Mouse (Mus musculus): ENCODE results near the gene Mettl2.

The Mettl2 gene

DNA sequence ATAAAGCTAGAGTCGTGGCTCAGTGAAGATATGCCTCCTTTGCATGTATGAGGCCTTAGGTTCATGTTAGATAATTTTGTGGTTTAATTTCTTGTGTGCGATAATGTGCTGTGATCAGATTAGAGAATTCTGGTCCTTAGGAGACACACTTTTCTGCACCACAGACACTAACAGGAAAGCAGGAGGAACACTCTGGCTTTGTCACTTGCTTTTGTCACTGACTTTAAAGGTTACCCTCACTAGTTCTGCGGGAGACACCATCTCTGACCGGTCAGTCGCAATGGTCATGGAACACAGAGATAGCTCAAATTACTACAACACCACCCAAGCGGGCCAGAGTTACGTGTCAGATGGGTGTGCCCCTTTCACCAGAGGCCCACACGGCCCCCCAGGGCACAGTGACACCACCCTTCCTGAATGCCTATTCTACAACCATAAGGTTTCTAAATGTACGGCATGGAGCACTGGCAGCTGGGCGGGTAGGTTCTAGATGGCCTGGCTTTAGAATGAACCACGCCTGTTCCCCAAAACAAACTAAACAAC is 26.2 kb downstream of the Mettl2 start:
- no peak for DNase-seq (ENCODE audit: inconsistent age in 2 of 2, low spot score in 1 of 2)

DNA sequence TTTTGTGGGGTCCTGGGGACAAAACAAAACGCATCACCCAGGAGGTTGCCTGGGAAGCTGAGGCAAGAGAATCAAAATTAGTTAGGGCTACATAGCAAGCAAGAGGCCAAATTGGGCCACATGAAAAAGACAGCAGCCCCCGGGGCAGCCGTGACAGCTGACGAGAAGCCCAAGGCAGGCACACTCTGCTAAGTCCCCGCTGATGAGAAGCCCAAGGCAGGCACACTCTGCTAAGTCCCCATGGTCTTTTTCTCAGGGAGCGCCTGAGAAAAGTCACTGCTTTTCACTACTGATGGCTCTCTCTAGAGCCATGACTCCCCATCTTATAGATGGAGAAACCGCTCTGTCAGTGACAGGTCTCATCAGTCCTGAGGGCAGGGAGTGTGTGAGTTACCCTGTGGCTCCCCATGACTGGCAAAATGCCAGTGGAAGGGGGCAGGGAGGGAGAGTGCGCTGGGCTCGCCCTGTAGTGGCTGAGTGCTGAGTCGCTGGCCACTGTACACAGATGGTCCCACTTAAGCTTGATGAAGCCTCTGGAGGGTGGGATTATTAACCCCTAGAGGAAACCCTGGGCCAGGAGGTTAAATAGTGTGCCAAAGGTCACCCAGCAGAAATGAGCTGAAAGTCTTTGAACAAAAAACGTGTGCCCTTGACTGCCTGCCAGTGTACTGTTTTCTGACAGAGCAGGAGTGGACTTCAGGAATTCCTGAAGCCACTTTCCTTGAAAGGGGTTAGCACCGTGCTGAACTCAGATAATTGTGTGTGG is 27.0 kb downstream of the Mettl2 start:
- DNase-seq (ENCODE audit: inconsistent age in 2 of 2, low spot score in 1 of 2): peak; percentile 52 to 89

DNA sequence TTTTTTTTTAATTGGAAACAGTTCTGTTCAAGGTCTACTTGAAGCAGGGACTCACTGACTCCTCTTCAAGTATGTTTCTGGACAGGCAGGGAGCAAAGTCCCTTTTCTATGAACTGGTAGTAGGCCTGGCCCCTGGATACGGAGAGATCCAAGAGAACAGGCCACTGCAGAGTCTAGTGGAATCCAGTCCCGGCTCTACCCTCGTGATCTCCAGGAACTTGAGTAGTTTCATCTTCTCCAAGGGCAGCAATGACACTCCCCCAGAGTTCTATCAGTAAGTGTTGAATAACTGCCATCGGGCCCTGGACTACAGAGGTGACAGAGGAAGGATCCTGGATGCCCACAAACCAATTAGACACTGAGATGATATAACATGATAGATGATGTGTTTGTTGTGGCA is 29.7 kb downstream of the Mettl2 start:
- DNase-seq (ENCODE audit: inconsistent age in 2 of 2, low spot score in 1 of 2): no peak

DNA sequence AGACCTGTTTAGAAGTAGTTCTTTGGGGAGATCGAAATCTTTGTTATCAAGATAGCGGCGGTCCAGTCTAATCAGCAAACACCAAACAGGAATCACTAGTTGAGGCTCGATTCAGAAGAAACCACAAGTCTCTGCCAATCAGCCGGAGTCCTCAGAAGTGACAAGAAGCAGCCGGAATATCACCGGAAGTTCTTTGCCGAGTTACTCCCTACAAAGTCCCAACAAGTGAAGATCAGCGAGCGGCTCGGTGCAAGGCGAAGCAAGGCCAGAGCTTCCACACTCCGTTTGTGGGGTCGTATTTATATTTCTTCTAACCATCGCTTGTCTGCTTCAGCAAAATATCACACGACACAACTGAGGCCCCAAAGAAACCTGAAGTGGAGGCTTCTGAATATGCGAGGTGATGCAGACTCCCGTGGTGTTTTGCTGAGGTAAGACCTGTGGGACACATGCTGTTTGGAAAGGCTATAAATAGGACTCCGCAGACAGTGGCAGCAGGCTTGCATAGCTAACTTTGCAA is 30.6 kb downstream of the Mettl2 start:
- DNase-seq (ENCODE audit: inconsistent age in 2 of 2, low spot score in 1 of 2): no peak

DNA sequence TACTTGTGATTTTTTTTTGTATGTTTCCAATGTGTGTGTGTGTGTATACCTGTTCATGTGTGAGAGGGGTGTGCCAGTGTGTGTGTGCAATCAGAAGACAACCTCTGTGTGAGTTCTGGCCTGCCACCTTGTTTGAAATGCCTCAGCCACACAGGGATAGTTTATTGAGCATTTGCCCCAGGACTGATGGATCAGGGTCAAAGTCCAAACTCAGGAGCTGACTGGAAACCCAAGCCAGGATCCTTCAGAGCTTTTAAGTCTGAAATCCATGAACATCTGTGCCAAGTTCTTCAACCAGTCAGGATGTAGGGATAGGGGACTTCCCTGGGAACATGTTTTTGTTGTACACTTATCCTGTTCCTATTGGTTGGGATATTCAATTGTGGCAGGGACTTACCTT is 31.8 kb downstream of the Mettl2 start:
- no peak for DNase-seq (ENCODE audit: inconsistent age in 2 of 2, low spot score in 1 of 2)

DNA sequence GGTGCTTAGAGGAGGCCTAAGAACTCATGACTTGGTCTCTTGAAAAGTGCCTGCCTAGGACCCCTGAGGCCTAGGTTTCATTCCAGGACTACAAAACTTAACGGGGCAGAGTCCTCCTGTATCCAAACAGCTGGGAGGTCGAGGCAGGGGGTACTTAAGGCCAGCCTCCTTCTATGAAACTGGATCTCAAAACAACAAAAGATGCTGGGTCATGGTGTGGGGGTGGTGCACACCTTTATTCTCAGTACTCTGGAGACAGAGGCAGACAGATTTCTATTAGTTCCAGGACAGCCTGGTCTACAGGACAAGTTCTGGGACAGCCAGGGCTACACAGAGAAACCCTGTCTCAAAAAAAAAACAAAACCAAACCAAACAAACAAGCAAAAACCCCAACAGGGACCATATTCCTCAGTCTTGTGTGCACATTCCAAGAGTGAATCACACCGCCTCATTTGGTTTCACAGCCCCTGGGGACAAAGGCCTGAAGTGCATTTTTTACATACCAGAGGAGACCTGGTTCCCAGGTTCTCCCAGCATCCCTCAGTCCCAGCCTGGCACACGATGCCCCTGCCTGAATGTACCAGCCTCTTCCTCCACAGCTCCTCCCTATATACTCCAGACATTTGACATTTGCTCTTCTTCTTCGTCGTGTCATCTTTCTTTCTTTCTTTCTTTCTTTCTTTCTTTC is 33.6 kb downstream of the Mettl2 start:
- DNase-seq (ENCODE audit: inconsistent age in 2 of 2, low spot score in 1 of 2): no peak

DNA sequence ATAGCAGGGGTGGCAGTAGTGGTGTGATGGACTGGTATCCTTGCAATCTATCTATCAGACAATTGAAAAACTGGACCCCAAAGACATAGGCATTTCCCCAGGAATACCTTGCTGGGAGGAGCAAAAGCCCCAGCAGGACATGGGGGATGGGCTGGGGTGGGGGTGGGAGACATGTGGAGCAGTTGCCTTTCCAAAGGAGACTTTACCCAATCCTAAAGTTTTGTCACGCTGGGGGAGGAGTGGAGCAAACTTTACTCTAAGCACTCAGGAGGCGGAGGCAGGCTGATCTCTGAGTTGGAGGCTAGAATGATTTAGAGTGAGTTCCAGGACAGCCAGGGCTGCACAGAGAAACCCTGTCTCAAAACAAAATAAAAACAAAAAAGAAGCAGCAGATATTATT is 35.2 kb downstream of the Mettl2 start:
- no peak for DNase-seq (ENCODE audit: inconsistent age in 2 of 2, low spot score in 1 of 2)

DNA sequence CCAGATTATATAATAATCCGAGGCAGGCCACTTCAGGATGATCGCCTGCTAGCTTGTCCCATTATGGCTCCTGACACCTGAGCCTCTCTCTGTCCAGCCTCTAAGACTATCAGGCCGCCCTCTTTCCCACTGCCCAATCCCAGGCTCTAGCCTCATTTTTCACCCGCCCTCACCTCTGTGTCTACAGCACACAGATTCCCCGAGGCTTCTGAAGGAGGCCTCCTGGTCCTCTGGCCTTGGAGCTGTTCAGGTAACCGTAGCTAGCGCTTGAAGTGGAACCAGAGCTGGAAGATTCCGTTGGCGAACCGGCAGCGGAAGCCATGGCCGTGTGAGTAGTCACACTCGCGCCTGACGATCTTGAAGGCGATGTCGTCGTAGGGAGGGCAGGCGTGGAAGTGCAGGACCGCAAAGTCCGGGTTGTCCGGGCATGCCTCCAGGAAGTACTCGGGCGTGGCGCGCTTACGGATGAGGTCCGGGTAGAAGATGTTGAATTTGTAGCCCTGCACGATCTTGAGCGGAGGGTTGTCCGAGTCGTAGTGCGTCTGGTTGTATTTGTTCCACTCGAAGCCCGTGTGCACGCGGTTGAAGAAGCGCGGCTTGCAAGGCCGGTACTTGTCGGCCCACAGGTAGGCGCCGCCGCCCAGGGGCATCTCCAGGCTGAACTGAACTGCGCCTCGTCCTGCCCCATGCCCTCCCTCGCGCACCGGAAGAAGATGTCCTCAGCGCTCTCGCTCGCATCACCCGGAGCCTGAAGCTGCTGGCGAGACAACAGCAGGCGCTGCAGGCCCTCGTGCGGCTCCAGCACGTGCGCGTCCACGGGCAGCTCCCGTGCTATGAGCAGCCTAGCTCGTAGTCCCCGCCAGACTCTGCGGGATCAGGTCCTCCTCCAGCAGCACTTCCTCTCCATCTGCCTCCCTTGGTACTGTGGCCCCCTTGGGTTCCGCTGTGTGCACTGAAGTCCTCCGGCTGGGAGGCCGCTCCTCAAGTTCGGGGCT is 38.6 kb downstream of the Mettl2 start:
- no peak for DNase-seq (ENCODE audit: inconsistent age in 2 of 2, low spot score in 1 of 2)

DNA sequence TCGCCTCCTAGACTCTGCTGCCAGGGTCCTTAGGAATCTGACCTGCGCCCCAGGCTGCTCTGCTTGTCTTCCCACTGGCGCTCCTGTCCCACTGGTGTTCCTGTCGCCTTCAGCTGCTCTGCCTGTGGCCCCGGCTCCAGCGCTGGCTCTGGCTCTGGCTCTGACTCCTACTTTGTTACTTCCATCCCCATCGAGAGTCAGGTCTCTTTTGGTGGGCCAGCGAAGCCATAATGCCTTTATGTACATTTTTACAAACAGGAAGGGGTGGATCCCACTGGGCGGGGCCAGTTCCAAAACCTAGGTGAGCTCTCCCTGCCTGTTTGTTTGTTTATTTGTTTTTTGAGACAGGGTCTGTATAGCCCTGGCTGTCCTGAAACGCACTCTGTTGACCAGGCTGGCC is 40.6 kb downstream of the Mettl2 start:
- DNase-seq (ENCODE audit: inconsistent age in 2 of 2, low spot score in 1 of 2): no peak

DNA sequence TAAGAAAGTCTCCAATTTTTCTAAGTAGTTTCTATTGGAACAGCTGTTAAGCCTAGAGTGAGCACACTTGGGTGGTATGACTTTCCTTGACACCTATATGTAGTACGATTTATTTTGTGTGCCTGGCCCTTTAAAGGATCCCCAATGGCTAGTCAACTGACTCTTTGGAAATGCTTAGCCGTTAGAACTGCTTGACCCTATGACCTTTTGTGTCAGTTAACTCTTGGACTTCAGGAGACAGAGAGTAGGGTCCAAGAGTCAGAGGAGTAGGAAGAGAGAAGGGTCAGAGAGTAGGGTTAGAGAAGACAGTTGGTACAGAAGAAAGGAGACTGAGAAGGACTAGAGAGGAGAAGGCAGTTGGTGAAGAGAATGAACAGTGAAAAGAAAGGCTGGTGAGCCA is 52.3 kb downstream of the Mettl2 start, which contains the start of gene Tlk2:
Gene Tlk2 (plus strand): TSS at position 292 of the 400 bp plus-strand sequence.
- no peak for DNase-seq (ENCODE audit: inconsistent age in 2 of 2, low spot score in 1 of 2)

DNA sequence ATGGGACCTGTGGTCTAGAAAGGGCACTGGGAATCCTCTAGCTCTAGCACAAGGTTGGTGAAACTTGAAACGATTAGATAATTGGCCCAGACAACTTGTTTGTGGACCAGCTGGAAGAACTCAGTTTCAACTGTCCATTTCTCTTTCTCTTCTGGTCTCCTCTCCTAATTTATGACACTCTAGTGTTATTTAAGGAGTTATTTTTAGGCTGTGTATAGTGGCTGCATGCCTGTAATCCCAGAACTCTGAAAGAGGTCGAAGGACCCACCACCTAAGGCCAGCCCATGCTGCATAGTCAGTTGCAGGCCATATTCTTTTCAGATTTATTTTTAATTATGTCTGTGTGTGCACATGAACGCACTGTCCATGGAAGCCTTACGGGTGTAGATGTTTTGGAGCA is 53.3 kb downstream of the Mettl2 start:
- no peak for DNase-seq (ENCODE audit: inconsistent age in 2 of 2, low spot score in 1 of 2)

DNA sequence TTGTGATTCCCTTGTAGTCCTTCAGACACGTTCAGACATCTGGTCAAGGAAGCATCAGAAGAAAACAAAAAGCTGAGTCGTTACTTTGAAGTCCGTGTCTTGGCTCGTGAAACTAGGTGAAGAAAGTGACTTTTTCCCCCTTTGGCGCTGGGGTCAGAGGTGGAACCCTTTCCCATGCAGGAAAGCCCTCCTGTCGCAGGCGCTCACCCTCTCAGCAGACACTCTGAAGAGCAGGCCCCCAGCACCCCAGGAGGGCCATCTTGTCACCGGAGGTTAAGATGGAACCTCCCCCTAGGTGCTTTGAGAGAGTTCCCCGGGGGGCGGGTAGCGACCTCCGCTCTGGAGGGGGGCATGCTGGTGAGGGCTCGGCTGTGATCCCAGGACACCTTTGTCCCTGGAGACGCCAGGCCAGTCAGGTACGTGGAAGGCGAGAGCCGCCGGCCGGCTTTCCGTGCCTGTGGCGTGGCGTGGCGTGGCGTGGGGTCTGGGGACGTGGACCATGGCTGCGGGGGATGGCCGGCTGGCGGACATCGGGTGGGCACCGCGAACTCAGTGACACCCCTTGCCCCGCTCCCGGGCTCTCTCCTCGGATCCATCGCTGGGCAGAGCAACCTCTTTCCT is 54.4 kb downstream of the Mettl2 start:
- DNase-seq (ENCODE audit: inconsistent age in 2 of 2, low spot score in 1 of 2): peak; percentile 56 to 85

DNA sequence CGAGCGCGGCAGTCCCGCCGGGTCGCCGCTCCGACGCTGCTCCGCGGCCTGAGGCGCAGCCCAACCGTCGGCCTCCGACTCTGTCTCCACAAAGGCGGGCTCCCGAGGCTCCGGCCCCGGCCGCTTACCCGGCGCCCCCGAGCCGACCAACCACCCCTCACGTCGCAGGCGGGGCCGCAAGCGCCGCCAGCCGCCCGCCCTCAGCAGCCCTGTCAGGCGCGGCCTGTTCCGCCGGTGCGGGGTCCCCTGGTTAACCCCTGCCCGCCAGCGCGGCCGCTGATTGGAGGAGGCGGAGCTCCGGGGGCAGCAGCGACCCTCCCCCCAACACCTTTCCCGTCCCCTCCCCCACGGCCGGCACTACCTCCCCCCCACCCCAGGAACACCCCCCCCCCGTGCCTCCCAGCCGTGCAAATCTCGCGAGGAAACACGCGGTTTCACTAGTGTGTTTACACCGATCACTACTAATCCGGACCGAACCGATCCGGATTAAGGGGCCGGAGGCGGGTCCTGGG is 55.0 kb downstream of the Mettl2 start:
- DNase-seq (ENCODE audit: inconsistent age in 2 of 2, low spot score in 1 of 2): peak; percentile 94 to 97

DNA sequence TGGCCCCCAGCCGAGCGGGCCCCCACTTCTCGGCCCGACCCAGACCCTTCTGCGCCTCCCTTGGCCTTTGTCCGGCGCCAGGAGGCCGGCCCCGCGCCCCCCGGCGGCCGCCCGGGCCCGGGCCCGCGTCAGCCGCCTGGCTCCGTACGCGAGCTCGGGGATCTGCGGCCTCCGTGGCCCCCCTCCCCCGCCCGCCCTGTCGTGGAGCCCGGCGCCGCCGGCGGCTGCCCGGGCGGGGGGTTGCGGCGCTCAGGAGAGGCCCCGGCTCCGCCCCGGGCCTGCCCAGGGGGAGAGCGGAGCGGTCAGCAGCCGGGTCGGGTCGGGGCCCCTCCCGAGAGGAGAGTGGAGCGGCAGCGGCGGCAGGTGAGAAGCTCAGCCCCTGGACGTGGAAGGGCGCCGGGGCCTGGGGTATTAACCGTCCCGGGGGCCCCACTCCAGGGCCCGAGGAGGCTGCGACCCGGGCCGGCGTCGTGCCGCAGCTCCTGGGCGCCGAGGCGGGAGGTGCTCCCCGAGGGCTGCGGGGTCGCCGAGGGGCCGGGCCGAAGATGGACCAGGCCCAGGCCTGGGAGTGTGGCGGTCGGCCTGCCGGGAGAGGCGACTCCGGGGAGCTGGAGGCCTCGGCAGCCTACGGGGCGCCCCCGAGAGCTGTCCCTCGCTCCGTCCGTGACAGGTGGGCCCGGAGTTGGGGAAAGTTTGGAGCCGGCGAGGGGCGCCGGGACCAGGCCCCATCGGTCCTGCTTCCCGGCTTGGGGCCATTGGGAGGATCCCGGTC is 55.6 kb downstream of the Mettl2 start:
- peak; percentile 64 to 89 for DNase-seq (ENCODE audit: inconsistent age in 2 of 2, low spot score in 1 of 2)

DNA sequence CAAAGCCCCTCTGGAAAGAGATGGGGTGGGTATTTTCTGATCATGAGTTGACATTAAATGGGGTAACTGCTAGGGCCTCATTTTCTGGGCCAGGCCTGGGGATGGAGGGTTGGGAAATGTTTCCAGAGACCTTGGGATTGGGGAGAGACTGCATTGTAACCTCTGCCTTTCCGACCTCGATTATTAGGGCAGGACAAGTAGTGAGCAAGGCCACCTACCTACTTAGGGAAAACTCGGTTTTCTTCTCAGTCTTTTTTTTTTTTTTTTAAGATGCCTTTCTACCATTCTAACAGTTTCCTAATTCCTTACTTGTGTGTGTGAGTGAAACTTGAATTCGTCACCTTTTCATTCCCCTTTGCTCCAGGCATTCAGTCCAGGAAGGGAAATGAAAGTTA is 56.2 kb downstream of the Mettl2 start:
- DNase-seq (ENCODE audit: inconsistent age in 2 of 2, low spot score in 1 of 2): no peak

DNA sequence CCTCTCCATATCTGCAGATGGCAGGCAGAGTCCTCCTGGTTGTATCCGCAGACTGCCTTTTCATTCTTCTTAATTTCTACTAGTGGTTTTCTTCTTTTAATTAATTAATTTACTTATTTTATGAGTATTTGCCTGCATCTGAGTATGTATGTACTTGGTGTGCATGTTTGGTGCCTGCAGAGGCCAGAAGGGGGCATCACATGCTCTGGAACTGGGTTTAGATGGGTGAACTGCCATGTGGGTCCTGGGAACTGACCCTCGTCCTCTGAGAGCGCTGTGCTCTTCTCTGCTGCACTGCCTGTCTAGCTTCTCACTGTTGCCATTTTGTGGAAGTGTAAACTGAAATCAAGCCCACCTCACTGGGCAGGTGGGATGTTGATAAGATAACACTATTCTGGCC is 58.5 kb downstream of the Mettl2 start:
- no peak for DNase-seq (ENCODE audit: inconsistent age in 2 of 2, low spot score in 1 of 2)
